Mouse (Mus musculus): ENCODE data around the gene Pcbp4. TPM values are rescaled to one million over a fixed set of nuclear protein-coding genes. Genes with fewer than 3 reads are reported as not detected.

Gene Pcbp4
- polyA plus RNA-seq, 1 experiment from 2014 or later: 80.6 TPM

DNA sequence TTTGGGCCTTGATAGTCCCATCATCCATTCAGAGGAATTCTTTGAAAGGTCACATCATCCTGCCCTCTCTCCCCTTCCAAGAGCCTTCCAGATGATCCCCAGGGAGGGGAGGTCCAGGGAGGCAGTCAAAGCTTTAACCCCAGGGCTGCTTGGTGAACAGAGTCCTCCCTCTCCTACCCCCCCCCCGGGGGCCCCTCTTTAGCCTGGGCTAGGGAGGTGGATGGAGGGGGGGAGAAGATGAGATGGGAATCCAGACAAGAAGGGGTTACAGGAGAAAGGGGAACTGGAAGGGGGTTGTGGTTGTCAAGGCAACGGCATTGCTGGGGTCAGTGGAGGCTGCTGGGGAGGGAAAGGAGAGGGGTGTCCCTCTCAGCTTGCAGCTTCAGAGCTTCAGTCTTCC lies 32.5 kb upstream of the Pcbp4 start:
- Histone ChIP-seq H3K9ac (no peak overlapping the region), H3K4me3 (no peak overlapping the region), H3K9me3 (no peaks in the 10 kb centered on the region), H3K36me3 (no peaks in the 10 kb centered on the region), H3K4me2 (no peak overlapping the region), H3K27me3 (0 out of 2 replicates have a peak, but pooled peaks cover 3% of the 10 kb centered on the region), H3K4me1 (peaks cover 32% of the 10 kb centered on the region), H3K27ac (no peak overlapping the region)
- WGBS: 0% methylated on average over 2 of the region's 2 CpGs
- ATAC-seq (ENCODE audit: borderline replicate concordance, extremely low read depth, low FRiP score, low TSS enrichment): no peak

DNA sequence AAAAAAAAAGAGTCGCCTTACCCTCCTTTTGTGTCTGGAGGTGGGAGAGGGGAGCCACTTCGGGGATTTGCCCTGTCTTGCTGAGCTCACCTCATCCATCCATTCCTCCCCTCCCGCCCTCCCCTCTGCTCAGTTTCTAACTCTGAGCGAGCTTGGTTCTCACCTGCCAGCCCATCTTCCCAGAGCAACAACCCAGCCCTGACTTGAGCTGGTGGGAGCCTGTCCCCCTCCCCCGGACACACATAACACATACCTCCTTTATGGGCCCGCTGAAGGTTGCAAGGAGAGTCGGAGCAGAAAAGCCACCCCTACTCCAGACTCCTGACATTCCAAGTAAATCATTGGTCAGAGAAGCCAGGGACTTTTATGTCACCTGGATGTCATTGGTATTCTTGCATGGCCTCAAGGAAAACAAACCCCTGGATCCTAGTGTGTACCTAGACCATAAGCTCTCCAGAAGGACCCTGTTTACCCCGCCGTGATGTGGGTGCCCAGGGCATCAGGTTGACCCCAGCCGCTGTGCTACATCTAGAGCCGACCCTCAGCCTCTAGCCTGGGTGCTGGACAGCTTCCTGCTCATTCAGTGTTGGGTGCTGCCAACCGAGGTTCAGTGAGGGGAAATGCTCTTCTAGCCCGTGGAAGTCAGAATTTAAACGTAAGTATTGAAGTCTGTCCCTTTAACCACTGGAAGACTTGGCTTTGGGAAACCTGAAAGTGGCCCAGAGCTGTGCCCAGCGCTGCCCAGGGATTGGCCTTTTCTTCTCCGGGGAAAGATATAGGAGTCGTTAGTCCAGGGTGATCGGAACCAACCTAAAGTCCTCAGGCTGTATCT lies 31.8 kb upstream of the Pcbp4 start:
- peaks cover 32% of the 10 kb centered on the region for H3K4me1 ChIP-seq
- ATAC-seq (ENCODE audit: borderline replicate concordance, extremely low read depth, low FRiP score, low TSS enrichment): peak; percentile 7; the same call in 1 of the 2 replicates

DNA sequence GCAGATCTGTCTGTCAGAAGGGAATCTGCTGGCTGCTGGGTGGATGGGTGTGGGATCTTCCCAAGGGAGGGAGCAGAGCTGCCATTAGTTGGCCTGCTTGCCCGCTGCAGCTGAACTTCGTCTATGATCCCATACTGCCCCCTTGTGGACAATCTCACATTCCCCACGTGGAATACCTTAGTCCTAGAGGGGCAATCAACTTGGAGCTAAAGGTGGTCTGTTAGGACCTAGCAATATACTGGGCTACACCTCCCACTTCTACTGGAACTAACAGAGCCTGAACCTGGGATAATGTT lies 31.3 kb upstream of the Pcbp4 start:
- 0 out of 2 replicates have a peak, but pooled peaks cover 3% of the 10 kb centered on the region for H3K27me3 ChIP-seq

More for the DNA sequence above, 31.8 kb upstream of the Pcbp4 start:
- Histone ChIP-seq H3K36me3 (no peaks in the 10 kb centered on the region), H3K9me3 (no peaks in the 10 kb centered on the region), H3K9ac (no peak overlapping the region), H3K27me3 (0 out of 2 replicates have a peak, but pooled peaks cover 3% of the 10 kb centered on the region), H3K27ac (no peak overlapping the region), H3K4me3 (no peak overlapping the region), H3K4me2 (peak overlapping the region; percentile 44)
- WGBS: 13% methylated on average over 18 of the region's 18 CpGs

DNA sequence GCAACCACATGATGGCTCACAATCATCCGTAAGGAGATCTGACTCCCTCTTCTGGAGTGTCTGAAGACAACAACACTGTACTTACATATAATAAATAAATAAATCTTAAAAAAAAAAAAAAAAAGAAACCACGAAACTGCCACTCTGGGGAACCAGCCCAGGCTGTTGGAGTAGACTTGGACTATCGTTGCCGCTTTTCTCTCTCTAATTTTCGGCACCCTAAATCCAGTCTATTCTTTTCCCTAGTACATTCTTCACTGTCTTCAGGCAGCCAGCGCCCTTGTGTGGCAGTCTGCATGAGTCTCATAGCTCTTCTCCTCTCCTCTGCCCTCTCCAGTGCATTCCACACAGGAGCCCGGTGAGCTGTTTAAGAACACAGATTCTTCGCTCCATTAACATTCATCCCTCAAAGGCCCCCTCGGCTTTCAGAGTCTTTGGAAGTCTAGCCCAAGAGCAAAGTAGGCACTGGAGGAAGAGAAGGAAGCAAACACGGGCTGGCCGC lies 24.3 kb upstream of the Pcbp4 start:
- Histone ChIP-seq H3K4me3 (peak overlapping the region; percentile 80), H3K36me3 (peaks cover 26% of the 10 kb centered on the region), H3K27me3 (no peaks in the 10 kb centered on the region), H3K4me1 (peaks cover 9% of the 10 kb centered on the region), H3K9ac (peak overlapping the region; percentile 54), H3K27ac (peak overlapping the region; percentile 98), H3K4me2 (peak overlapping the region; percentile 74), H3K9me3 (no peaks in the 10 kb centered on the region)
- ATAC-seq (ENCODE audit: borderline replicate concordance, extremely low read depth, low FRiP score, low TSS enrichment): peak; percentile 62
- 9% methylated on average over 11 of the region's 11 CpGs for WGBS

More for the DNA sequence above, 31.3 kb upstream of the Pcbp4 start:
- Histone ChIP-seq H3K4me3 (no peak overlapping the region), H3K4me1 (peaks cover 32% of the 10 kb centered on the region), H3K27ac (no peak overlapping the region), H3K9me3 (no peaks in the 10 kb centered on the region), H3K36me3 (no peaks in the 10 kb centered on the region), H3K4me2 (peak overlapping the region; percentile 44), H3K9ac (no peak overlapping the region)
- peak; percentile 69 for ATAC-seq (ENCODE audit: borderline replicate concordance, extremely low read depth, low FRiP score, low TSS enrichment)
- WGBS: 0% methylated on average over 3 of the region's 3 CpGs

DNA sequence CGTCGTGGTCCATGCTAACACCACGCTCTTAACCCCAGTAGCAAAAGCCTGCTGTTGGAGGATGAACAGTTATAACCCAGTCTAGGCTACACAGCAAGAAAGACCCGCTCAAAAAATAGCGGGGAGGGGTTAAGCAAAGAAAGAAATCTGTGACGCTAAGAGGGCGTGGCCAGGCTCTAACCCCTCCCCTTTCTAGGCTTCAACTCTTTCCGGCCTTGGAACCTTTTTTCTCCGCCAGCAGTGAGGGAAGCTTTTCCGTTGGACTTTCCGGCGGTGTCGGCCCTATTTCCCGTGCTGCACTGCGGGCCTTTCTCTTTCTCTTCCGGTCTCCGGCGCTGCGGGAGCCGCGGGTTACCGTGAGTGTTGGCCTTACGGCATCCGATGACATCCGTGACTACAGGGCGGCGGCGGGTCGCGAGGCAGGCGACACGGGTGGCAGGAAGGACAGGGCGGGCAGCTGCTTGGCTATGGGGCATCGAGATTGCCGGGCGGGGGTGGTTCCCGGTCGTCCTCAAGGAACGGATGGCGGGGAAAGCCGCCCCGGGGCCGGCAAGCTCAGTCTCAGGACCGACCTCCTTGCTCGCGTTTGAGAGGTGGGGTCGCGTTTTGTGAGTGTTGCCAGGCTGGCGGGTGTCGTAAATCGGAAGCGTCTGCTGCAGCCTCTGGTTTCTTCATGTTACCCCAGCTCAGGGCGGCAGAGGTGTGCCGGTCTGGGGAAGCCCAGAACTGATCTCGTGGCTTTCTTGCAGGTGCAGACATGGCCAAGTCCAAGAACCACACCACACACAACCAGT lies 23.7 kb upstream of the Pcbp4 start, which contains the start of gene Rpl29:
Gene Rpl29 (plus strand): TSS at position 234 of the 794 bp plus-strand sequence.
- Histone ChIP-seq H3K4me3 (peak within 1 kb of the TSS; percentile 80), H3K36me3 (peaks cover 28% of the 10 kb centered on the region), H3K9me3 (no peaks in the 10 kb centered on the region), H3K4me1 (peaks cover 9% of the 10 kb centered on the region), H3K4me2 (peak within 1 kb of the TSS; percentile 74), H3K27me3 (no peaks in the 10 kb centered on the region), H3K9ac (peak within 1 kb of the TSS; percentile 91), H3K27ac (peak within 1 kb of the TSS; percentile 98)
- ATAC-seq (ENCODE audit: borderline replicate concordance, extremely low read depth, low FRiP score, low TSS enrichment): peak; percentile 87
- under 1% methylated on average over 54 of the region's 55 CpGs for WGBS

DNA sequence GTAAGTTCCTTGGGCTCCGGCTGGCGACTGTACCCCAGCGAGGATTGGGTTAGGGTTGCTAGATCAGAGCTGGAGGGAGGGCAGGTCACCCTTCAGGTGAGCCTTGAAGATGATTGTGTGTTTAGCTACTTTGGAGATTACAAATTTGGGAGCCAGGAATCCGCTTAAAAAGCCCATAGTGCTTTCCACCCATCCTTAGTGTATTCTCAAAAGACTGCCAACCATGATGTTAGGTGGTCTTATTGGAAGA lies 23.2 kb upstream of the Pcbp4 start:
- Histone ChIP-seq H3K4me3 (peak overlapping the region; percentile 80), H3K9ac (peak overlapping the region; percentile 91), H3K27me3 (no peaks in the 10 kb centered on the region), H3K27ac (peak overlapping the region; percentile 98), H3K4me2 (peak overlapping the region; percentile 74), H3K4me1 (peaks cover 9% of the 10 kb centered on the region), H3K9me3 (no peaks in the 10 kb centered on the region), H3K36me3 (peaks cover 28% of the 10 kb centered on the region)
- 0% methylated on average over 4 of the region's 4 CpGs for WGBS
- ATAC-seq (ENCODE audit: borderline replicate concordance, extremely low read depth, low FRiP score, low TSS enrichment): no peak

DNA sequence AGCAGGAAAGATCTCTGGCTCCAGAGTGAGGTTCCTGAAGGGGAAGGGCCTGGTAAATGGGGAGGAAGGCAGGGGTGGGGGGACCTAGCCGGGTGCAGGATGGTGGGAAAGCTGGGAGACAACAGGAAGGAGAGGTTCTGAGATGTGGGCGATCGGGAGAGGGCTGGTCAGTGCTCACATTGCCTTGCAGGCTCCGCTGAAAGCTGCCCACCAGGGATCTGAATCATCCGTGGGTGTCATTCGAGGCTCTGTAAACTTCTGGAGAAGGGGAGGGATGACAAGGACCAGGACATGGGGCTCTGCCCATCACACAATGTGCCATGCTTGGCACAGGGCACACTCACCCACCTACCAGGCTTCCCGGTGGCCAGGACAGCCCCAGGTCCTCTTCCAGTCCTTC lies 19.7 kb upstream of the Pcbp4 start:
- H3K4me2 ChIP-seq: no peak overlapping the region
- WGBS: 54% methylated on average over 7 of the region's 7 CpGs
- H3K4me3 ChIP-seq: no peak overlapping the region
- no peak overlapping the region for H3K27ac ChIP-seq
- ATAC-seq (ENCODE audit: borderline replicate concordance, extremely low read depth, low FRiP score, low TSS enrichment): no peak
- peaks cover 25% of the 10 kb centered on the region for H3K4me1 ChIP-seq
- H3K9ac ChIP-seq: no peak overlapping the region
- H3K9me3 ChIP-seq: no peaks in the 10 kb centered on the region
- no peaks in the 10 kb centered on the region for H3K27me3 ChIP-seq
- H3K36me3 ChIP-seq: peaks cover 28% of the 10 kb centered on the region

DNA sequence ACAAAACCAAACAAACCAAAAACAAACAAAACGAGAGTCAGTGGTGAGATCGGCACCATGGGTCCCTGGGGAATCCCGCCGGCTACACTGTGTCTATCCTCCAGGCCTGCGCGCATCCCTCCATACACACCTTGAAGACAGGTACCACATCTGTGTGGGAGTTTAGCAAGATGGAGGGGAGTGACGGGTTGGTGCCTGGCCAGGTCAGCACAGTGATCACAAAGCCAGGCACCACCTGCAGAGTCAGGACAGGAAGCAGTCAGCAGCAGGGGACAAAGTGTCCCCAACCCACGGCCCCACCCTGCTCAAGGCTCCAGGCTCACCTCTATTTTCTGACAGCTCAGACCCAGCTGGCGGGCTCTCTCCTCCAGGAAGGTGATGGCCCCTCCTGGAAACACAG lies 16.5 kb upstream of the Pcbp4 start:
- ATAC-seq (ENCODE audit: borderline replicate concordance, extremely low read depth, low FRiP score, low TSS enrichment): no peak
- Histone ChIP-seq H3K4me3 (no peak overlapping the region), H3K9me3 (no peaks in the 10 kb centered on the region), H3K27me3 (no peaks in the 10 kb centered on the region), H3K4me1 (peaks cover 23% of the 10 kb centered on the region), H3K27ac (no peak overlapping the region), H3K36me3 (peaks cover 19% of the 10 kb centered on the region), H3K9ac (no peak overlapping the region), H3K4me2 (no peak overlapping the region)
- WGBS: 77% methylated on average over 9 of the region's 9 CpGs

DNA sequence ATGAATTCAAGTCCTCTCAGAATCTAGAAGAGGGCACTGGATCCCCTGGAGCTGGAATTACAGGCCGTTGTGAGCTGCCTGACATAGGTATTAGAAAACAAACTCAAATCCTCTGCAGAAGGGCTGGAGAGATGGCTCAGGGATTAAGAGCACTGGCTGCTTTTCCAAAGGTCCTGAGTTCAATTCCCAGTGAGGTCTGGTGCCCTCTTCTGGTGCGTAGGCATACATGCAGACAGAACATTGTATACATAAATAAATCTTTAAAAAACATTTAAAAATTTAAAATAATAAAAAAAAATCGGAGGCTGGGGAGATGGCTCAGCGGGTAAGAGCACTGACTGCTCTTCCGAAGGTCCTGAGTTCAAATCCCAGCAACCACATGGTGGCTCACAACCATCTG lies 10.4 kb upstream of the Pcbp4 start:
- Histone ChIP-seq H3K27ac (no peak overlapping the region), H3K36me3 (no peaks in the 10 kb centered on the region), H3K4me1 (peaks cover 26% of the 10 kb centered on the region), H3K4me2 (no peak overlapping the region), H3K27me3 (no peaks in the 10 kb centered on the region), H3K9me3 (no peaks in the 10 kb centered on the region), H3K4me3 (no peak overlapping the region), H3K9ac (no peak overlapping the region)
- ATAC-seq (ENCODE audit: borderline replicate concordance, extremely low read depth, low FRiP score, low TSS enrichment): no peak
- whole genome bisulfite sequencing: 81% methylated on average over 5 of the region's 5 CpGs

DNA sequence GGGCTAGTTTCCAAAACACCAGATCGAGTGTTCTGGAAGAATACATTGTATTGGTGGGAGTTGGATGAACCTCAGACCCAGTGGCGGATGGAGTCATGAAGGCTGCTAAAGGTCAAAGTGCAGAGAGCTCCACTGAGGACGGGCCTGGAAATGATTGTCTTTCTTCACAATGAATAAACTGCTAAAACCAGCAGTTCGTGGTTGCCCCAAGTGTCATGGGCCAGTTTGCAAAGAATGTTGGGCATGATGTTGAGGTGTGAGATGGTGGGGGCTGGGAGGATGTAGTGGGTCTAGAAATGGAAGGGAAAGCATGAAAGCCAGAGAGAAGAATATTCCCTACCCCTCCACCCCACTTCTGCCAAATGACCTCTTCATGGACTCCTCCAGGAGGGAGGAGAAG lies 8.3 kb upstream of the Pcbp4 start:
- H3K9ac ChIP-seq: no peak overlapping the region
- H3K4me1 ChIP-seq: peaks cover 33% of the 10 kb centered on the region
- no peak for ATAC-seq (ENCODE audit: borderline replicate concordance, extremely low read depth, low FRiP score, low TSS enrichment)
- no peak overlapping the region for H3K4me2 ChIP-seq
- no peaks in the 10 kb centered on the region for H3K36me3 ChIP-seq
- WGBS: 69% methylated on average over 4 of the region's 4 CpGs
- H3K9me3 ChIP-seq: no peaks in the 10 kb centered on the region
- H3K27ac ChIP-seq: no peak overlapping the region
- no peak overlapping the region for H3K4me3 ChIP-seq
- H3K27me3 ChIP-seq: no peaks in the 10 kb centered on the region

DNA sequence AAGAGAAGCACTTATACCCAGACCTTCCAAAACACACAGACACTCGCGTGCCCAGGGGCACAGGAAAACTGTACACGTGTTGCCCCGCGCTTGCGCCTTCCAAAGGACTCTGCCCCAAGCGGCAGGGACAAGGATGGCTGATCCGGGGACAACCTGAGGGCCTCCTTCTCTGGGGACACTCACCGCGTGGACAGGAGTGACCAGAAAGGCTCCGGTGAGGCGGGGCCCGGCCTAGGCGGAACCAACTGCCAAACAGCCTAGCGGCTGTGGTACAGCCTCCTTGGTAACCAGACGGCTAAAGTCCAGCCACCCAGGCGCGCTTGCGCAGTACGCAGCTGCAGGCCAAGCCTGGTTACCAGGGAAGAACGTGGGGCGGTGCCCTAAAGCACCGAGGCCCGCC lies 5.7 kb upstream of the Pcbp4 start, which contains the start of the genes Abhd14b and Abhd14a:
Gene Abhd14b (plus strand): TSS at position 112 of the 400 bp plus-strand sequence.
Gene Abhd14a (minus strand): TSS at position 331 of the 400 bp plus-strand sequence.
- Histone ChIP-seq H3K9ac (peak within 1 kb of the TSS; percentile 56), H3K9me3 (no peaks in the 10 kb centered on the region), H3K27me3 (no peaks in the 10 kb centered on the region), H3K4me3 (peak within 1 kb of the TSS; percentile 51), H3K36me3 (no peaks in the 10 kb centered on the region), H3K4me2 (peak within 1 kb of the TSS; percentile 79), H3K4me1 (peaks cover 52% of the 10 kb centered on the region), H3K27ac (peak within 1 kb of the TSS; percentile 73)
- under 1% methylated on average over 24 of the region's 24 CpGs for WGBS
- ATAC-seq (ENCODE audit: borderline replicate concordance, extremely low read depth, low FRiP score, low TSS enrichment): peak; percentile 81

DNA sequence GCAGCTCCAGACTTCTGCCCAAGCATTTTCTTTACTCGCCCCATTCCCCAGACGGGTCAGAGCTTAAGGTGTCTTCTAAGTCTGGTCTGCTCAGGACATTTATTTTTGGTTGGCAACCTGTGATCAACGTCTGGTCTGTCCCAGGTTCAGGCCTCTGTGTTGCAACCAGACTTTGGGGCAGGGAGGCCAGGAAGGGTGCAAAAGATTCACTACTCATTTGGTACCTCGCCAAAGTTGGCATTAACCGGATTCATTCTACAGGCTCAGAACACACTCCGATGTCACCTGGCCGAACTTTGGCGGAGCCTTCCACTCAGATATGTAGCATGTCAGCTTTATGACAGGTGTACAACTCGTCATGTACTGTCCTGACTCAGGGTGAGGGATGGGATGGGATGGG lies 5.1 kb upstream of the Pcbp4 start:
- Histone ChIP-seq H3K9ac (peak overlapping the region; percentile 56; the same call in 1 of the 2 replicates), H3K27me3 (no peaks in the 10 kb centered on the region), H3K9me3 (no peaks in the 10 kb centered on the region), H3K27ac (peak overlapping the region; percentile 58), H3K4me1 (peaks cover 58% of the 10 kb centered on the region), H3K4me2 (peak overlapping the region; percentile 79), H3K36me3 (no peaks in the 10 kb centered on the region), H3K4me3 (peak overlapping the region; percentile 51)
- WGBS: 34% methylated on average over 9 of the region's 9 CpGs
- ATAC-seq (ENCODE audit: borderline replicate concordance, extremely low read depth, low FRiP score, low TSS enrichment): peak; percentile 15; the same call in 1 of the 2 replicates

All from lung, embryonic 15.5 days (tissue).